Mouse (Mus musculus): ENCODE results near the gene Epb41l5.

Epb41l5 gene

GRCm38 (mm10) chr1:119501881-119502280 lies 146.9 kb downstream of the Epb41l5 start:
- no peak for DNase-seq (ENCODE audit: low read depth, low spot score)

DNA sequence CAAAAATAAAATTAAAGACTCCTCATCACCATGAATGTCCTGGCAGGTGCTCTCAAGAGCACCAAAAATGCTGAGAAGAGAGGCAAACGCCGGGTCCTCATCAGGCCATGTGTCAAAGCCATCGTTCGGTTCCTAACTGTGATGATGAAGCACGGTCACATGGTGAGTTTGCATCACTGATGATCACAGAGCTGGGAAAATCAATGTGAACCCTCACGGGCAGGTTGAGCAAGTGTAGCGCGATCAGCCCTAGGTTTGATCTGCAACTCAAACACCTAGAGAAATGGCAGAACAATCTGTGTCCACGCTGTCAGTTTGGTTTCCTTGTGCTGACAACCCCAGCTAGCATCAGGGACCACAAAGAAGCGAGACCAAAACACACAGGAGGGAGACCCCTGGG lies 149.3 kb downstream of the Epb41l5 start:
- DNase-seq (ENCODE audit: low read depth, low spot score), result no peak

GRCm38 (mm10) chr1:119498536-119499231 lies 150.1 kb downstream of the Epb41l5 start:
- DNase-seq (ENCODE audit: low read depth, low spot score), result no peak

DNA sequence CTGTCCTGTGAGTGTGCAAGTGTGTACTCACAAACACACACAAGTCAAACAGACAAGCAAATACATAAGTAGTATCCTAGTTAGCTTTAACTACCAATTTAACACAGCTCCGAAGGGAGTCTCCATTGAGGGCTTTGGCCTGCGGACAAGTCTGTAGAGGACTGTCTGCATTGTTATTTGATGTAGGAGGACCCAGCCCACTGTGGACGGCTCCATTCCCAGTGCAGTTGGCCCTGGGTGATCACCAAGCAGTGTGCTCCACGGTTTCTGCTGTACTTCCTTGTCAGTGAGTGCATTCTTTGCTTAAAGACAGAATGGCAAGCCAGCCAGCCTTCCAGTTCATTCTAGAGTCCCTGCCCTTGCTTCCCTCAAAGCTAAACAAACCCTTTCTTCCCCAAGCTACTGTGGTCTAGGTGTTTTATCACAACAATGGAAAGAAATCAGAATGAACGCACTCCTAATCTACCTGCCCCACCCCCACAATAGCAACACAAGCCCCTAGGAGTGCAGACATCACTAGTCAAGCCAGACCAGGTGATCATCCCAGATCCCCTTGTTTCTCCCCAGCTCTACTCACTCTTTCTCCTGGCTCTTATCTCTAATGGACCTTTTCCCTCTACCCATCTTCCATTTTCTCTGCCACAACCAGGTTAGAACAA lies 151.3 kb downstream of the Epb41l5 start:
- DNase-seq (ENCODE audit: low read depth, low spot score), result no peak

- DNase-seq (ENCODE audit: low read depth, low spot score), result no peak
Measured at GRCm38 (mm10) chr1:119495396-119495775, 153.4 kb downstream of the Epb41l5 start.

All from retina, adult 2 months (tissue).